ENCODE assay signal across 14 mouse cellular contexts in the genomic region with DNA sequence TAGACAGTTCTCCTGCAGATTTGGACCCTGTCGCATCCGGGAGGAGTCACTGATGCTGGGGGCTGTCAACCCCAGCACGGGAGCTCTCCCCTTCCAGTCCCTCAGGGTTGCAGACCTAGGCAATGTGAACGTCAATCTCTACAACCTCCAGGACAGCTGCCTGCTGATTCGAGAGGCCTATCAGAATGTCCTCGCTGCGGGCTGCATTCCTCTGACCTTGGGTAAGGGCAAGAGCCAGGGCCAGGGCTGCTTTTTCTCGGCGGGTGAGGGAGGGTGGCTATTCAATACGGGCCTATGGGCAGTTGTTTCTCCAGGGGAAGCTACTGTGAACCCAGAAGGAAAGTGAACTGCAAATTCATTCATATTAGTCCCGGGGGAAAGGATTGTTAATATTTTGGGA. TPM values are rescaled to one million over a fixed set of nuclear protein-coding genes. Genes with fewer than 3 reads are reported as not detected.
DNase-seq lines count a peak whose midpoint lies in the region; ATAC-seq lines count a peak whose summit lies in the region.
"Had no signal": no experiment of that assay in that cellular context is flagged by ENCODE, and none has a peak within 500 bp of the region (broad histone marks: within the 10 kb centered on the region; RNA-seq: fewer than 3 reads in every experiment).

No protein-coding gene starts in this region.

- H3K4me2 ChIP-seq in liver, embryonic 12.5 days: peak overlapping the region; percentile 31
- H3K4me2 ChIP-seq: limb, embryonic 15.5 days had no signal

- peak overlapping the region; percentile 25; the same call in 1 of the 2 replicates for H3K9ac ChIP-seq in liver, embryonic 12.5 days
- H3K9ac ChIP-seq: limb, embryonic 15.5 days had no signal

- peak; percentile 38 for DNase-seq in ES-CJ7 (ENCODE audit: low read depth, low spot score)
- peak; percentile 80 for DNase-seq in adrenal gland, adult 8-10 months
- DNase-seq in heart, embryonic 10.5 days (ENCODE audit: low spot score): peak; percentile 87
- no peak for DNase-seq in lung, postnatal 36 days
- DNase-seq in urinary bladder, postnatal 14 days (ENCODE audit: low spot score): no peak
- DNase-seq in thymus, postnatal 0 days (ENCODE audit: low spot score): no peak
- DNase-seq: cerebellum, adult 2 months; kidney, postnatal 14 days; thymus, adult 2 months had no signal

- H3K4me3 ChIP-seq in heart, embryonic 10.5 days: peak overlapping the region; percentile 24; the same call in 1 of the 2 replicates
- no peak overlapping the region for H3K4me3 ChIP-seq in liver, embryonic 12.5 days
- H3K4me3 ChIP-seq: forebrain, embryonic 10.5 days; limb, embryonic 15.5 days; megakaryocyte, embryonic 14.5 days had no signal

- no peaks in the 10 kb centered on the region for H3K36me3 ChIP-seq in heart, embryonic 10.5 days
- H3K36me3 ChIP-seq in liver, embryonic 12.5 days: 0 out of 2 replicates have a peak, but pooled peaks cover 3% of the 10 kb centered on the region
- H3K36me3 ChIP-seq: forebrain, embryonic 10.5 days; limb, embryonic 15.5 days had no signal

- 21% methylated on average over 11 of the region's 11 CpGs for WGBS in heart, embryonic 10.5 days
- WGBS in liver, embryonic 12.5 days (ENCODE audit: insufficient replicate concordance): 52% methylated on average over 11 of the region's 11 CpGs

- H3K4me1 ChIP-seq in heart, embryonic 10.5 days: peaks cover 34% of the 10 kb centered on the region
- peaks cover 71% of the 10 kb centered on the region for H3K4me1 ChIP-seq in liver, embryonic 12.5 days

- H3K9me3 ChIP-seq in heart, embryonic 10.5 days: no peaks in the 10 kb centered on the region
- no peaks in the 10 kb centered on the region for H3K9me3 ChIP-seq in liver, embryonic 12.5 days (replicated peaks)
- H3K9me3 ChIP-seq: forebrain, embryonic 10.5 days; limb, embryonic 15.5 days; megakaryocyte, embryonic 14.5 days had no signal

- no peak for ATAC-seq in liver, embryonic 12.5 days
- ATAC-seq: inflammation-experienced regulatory T-cells, adult 6 months had no signal

- peaks cover 7% of the 10 kb centered on the region; the same call in 1 of the 2 replicates for H3K27me3 ChIP-seq in heart, embryonic 10.5 days (ENCODE audit: insufficient read depth, poor library complexity, severe bottlenecking)
- H3K27me3 ChIP-seq in liver, embryonic 12.5 days (replicated peaks): peaks cover 9% of the 10 kb centered on the region; the same call in 1 of the 2 replicates
- H3K27me3 ChIP-seq: limb, embryonic 15.5 days had no signal

- H3K27ac ChIP-seq in heart, embryonic 10.5 days: peak overlapping the region; percentile 82
- peak overlapping the region; percentile 66 for H3K27ac ChIP-seq in liver, embryonic 12.5 days
- H3K27ac ChIP-seq: forebrain, embryonic 10.5 days; limb, embryonic 15.5 days had no signal

RNA-seq across cellular contexts. Expression of gene Agmat, which starts 3.1 kb away (rescaled TPM):
- 10 to 100 TPM in 3 of 4 experiments, 1 to 10 TPM in 1; 9.4 to 59.0 (median 32.8) TPM for total RNA-seq in adrenal gland, adult 8-10 months (2022)
- 1.2 and 3.5 TPM in 2 replicates for polyA plus RNA-seq in heart, embryonic 10.5 days (2016; fragmentation: Nextera tagmentation; extraction: Ambion mirVana)
- polyA plus RNA-seq in liver, embryonic 12.5 days (2016; fragmentation: Nextera tagmentation; extraction: Ambion mirVana): 16.0 and 16.3 TPM in 2 replicates
- polyA plus RNA-seq in thymus, postnatal 0 days (2015; fragmentation: Nextera tagmentation; extraction: Ambion mirVana): 0.22 TPM in 1 of 2 replicates, not detected in the other
- polyA plus RNA-seq: forebrain, embryonic 10.5 days; inflammation-experienced regulatory T-cells, adult 6 months; limb, embryonic 15.5 days had no signal

RNA-seq across cellular contexts. Expression of gene Ddi2, which starts 26.3 kb away (rescaled TPM):
- 10 to 100 TPM; 49.4 to 67.9 (median 54.0) TPM for total RNA-seq in adrenal gland, adult 8-10 months (2022)
- polyA plus RNA-seq in heart, embryonic 10.5 days (2016; fragmentation: Nextera tagmentation; extraction: Ambion mirVana): 21.4 and 21.5 TPM in 2 replicates
- polyA plus RNA-seq in liver, embryonic 12.5 days (2016; fragmentation: Nextera tagmentation; extraction: Ambion mirVana): 28.0 and 28.6 TPM in 2 replicates
- 12.3 and 12.8 TPM in 2 replicates for polyA plus RNA-seq in thymus, postnatal 0 days (2015; fragmentation: Nextera tagmentation; extraction: Ambion mirVana)

RNA-seq across cellular contexts. Expression of gene Dnajc16, which starts 41.2 kb away (rescaled TPM):
- 10 to 100 TPM; 28.1 to 36.3 (median 32.7) TPM for total RNA-seq in adrenal gland, adult 8-10 months (2022)
- polyA plus RNA-seq in heart, embryonic 10.5 days (2016; fragmentation: Nextera tagmentation; extraction: Ambion mirVana): 5.0 and 5.4 TPM in 2 replicates
- 3.1 and 3.2 TPM in 2 replicates for polyA plus RNA-seq in liver, embryonic 12.5 days (2016; fragmentation: Nextera tagmentation; extraction: Ambion mirVana)
- 2.5 and 2.9 TPM in 2 replicates for polyA plus RNA-seq in thymus, postnatal 0 days (2015; fragmentation: Nextera tagmentation; extraction: Ambion mirVana)

RNA-seq across cellular contexts. Expression of gene Casp9, which starts 43.9 kb away (rescaled TPM):
- 10 to 100 TPM; 21.4 to 29.4 (median 26.5) TPM for total RNA-seq in adrenal gland, adult 8-10 months (2022)
- 21.4 and 22.5 TPM in 2 replicates for polyA plus RNA-seq in heart, embryonic 10.5 days (2016; fragmentation: Nextera tagmentation; extraction: Ambion mirVana)
- 13.5 and 14.5 TPM in 2 replicates for polyA plus RNA-seq in liver, embryonic 12.5 days (2016; fragmentation: Nextera tagmentation; extraction: Ambion mirVana)
- polyA plus RNA-seq in thymus, postnatal 0 days (2015; fragmentation: Nextera tagmentation; extraction: Ambion mirVana): 9.0 and 9.9 TPM in 2 replicates

Comparison
In these comparisons a context has a peak if more than half of its experiments do, and no peak if none do; other contexts are left out.
1. DNase-seq: peak in ES-CJ7 (single experiment), adrenal gland, adult 8-10 months (single experiment) and heart, embryonic 10.5 days (single experiment); none in lung, postnatal 36 days (single experiment), urinary bladder, postnatal 14 days (single experiment) and thymus, postnatal 0 days (single experiment).